Mouse (Mus musculus) heart, embryonic 16.5 days (tissue): ENCODE measurements at regions not wholly inside any gene's neighbourhood (a gene's known extent, or its start where the extent isn't known, plus 50 kb on each side); places are given as distances from the start of the nearest gene placed in this dataset.

ENCODE experiments used
- ATAC-seq: fragments of 200-750 bp; cut with Nextera tagmentation; replicated peaks from 2 replicates; pipeline ENCODE4 v1.8.0; 2017; ENCODE audit warnings: moderate number of reproducible peaks; ENCODE audit not compliant: insufficient read depth, low FRiP score; ENCODE audit errors: extremely low read depth
- H3K27ac ChIP-seq: fragments of 300-500 bp; sonication (generic); 2 replicates; pipeline ENCODE4 v1.5.1; 2014; ENCODE audit warnings: mild to moderate bottlenecking, low read length, control low read depth, moderate library complexity
- H3K27me3 ChIP-seq: fragments of 300-500 bp; sonication (generic); 2 replicates; pipeline ENCODE4 v1.6.1; 2014; ENCODE audit warnings: low read length, mixed read lengths; ENCODE audit not compliant: control insufficient read depth, insufficient read depth
- H3K36me3 ChIP-seq: fragments of 300-500 bp; sonication (generic); 2 replicates; pipeline ENCODE4 v1.6.1; 2014; ENCODE audit not compliant: control insufficient read depth, insufficient read depth
- H3K4me1 ChIP-seq: fragments of 300-500 bp; sonication (generic); 2 replicates; pipeline ENCODE4 v1.6.1; 2014; ENCODE audit warnings: low read length, mixed read lengths; ENCODE audit not compliant: control insufficient read depth, insufficient read depth
- H3K4me2 ChIP-seq: fragments of 300-500 bp; sonication (generic); 2 replicates; pipeline ENCODE4 v1.6.1; 2014; ENCODE audit warnings: low read depth, mild to moderate bottlenecking, control low read depth, low read length
- H3K4me3 ChIP-seq: fragments of 300-500 bp; sonication (generic); 2 replicates; pipeline ENCODE4 v1.5.1; 2014; ENCODE audit warnings: mild to moderate bottlenecking, control low read depth, low read length
- H3K9ac ChIP-seq: fragments of 300-500 bp; sonication (generic); 2 replicates; pipeline ENCODE4 v1.6.1; 2014; ENCODE audit warnings: low read length, control low read depth
- H3K9me3 ChIP-seq: fragments of 300-500 bp; sonication (generic); replicated peaks from 2 replicates; pipeline ENCODE4 v1.6.1; 2016; ENCODE audit warnings: low read length; ENCODE audit not compliant: control insufficient read depth
- WGBS: fragments of 180-500 bp; shearing (Covaris S2); extraction: QIAGEN DNeasy Blood & Tissue Kit; methylation state at CpG from one replicate; pipeline ENCODE4 v1.1.7; 2014; 5-methylcytosine and 5-hydroxymethylcytosine counted together

GRCm38 (mm10) chr14:99493197-99493596 lies 194.7 kb downstream of the Klf5 start:
- 74% methylated on average over 4 of the region's 4 CpGs for WGBS
- ATAC-seq = no peak

GRCm38 (mm10) chr14:99493659-99494058 lies 195.2 kb downstream of the Klf5 start:
- H3K4me2 ChIP-seq = no peak overlapping the region
- no peaks in the 10 kb centered on the region for H3K27me3 ChIP-seq
- no peak overlapping the region for H3K27ac ChIP-seq
- no peak for ATAC-seq
- no peaks in the 10 kb centered on the region; the same call in 1 of the 2 replicates for H3K4me1 ChIP-seq
- no peak overlapping the region for H3K9ac ChIP-seq
- WGBS = 90% methylated on average over 6 of the region's 6 CpGs
- no peak overlapping the region for H3K4me3 ChIP-seq
- H3K9me3 ChIP-seq = no peaks in the 10 kb centered on the region
- H3K36me3 ChIP-seq = no peaks in the 10 kb centered on the region

More at GRCm38 (mm10) chr14:99493197-99493596, 194.7 kb downstream of the Klf5 start:
- Histone ChIP-seq H3K27ac (no peak overlapping the region), H3K4me3 (no peak overlapping the region), H3K9me3 (no peaks in the 10 kb centered on the region), H3K27me3 (no peaks in the 10 kb centered on the region), H3K4me1 (no peaks in the 10 kb centered on the region; the same call in 1 of the 2 replicates), H3K4me2 (no peak overlapping the region), H3K36me3 (no peaks in the 10 kb centered on the region), H3K9ac (no peak overlapping the region)

- Histone ChIP-seq H3K4me1 (peaks cover 3% of the 10 kb centered on the region; the same call in 1 of the 2 replicates), H3K4me2 (no peak overlapping the region), H3K9me3 (no peaks in the 10 kb centered on the region; the same call in 1 of the 2 replicates), H3K36me3 (no peaks in the 10 kb centered on the region), H3K9ac (no peak overlapping the region), H3K4me3 (no peak overlapping the region), H3K27ac (no peak overlapping the region), H3K27me3 (no peaks in the 10 kb centered on the region)
- ATAC-seq = no peak
- 60% methylated on average over 7 of the region's 7 CpGs for WGBS
These were observed 201.2 kb downstream of the Klf5 start for GRCm38 (mm10) chr14:99499502-99500266.

- H3K4me3 ChIP-seq = no peak overlapping the region
- no peak for ATAC-seq
- H3K27ac ChIP-seq = no peak overlapping the region
- H3K9ac ChIP-seq = no peak overlapping the region
- no peaks in the 10 kb centered on the region; the same call in 1 of the 2 replicates for H3K9me3 ChIP-seq
- no peaks in the 10 kb centered on the region; the same call in 1 of the 2 replicates for H3K4me1 ChIP-seq
- no peak overlapping the region for H3K4me2 ChIP-seq
- no peaks in the 10 kb centered on the region for H3K36me3 ChIP-seq
- WGBS = 55% methylated on average over 4 of the region's 4 CpGs
- no peaks in the 10 kb centered on the region for H3K27me3 ChIP-seq
These were observed 206.4 kb downstream of the Klf5 start for GRCm38 (mm10) chr14:99504909-99505308.

- no peak for ATAC-seq
These were observed 211.4 kb downstream of the Klf5 start for GRCm38 (mm10) chr14:99509696-99510536.

GRCm38 (mm10) chr14:99515474-99515873 lies 217.0 kb downstream of the Klf5 start:
- H3K4me3 ChIP-seq = no peak overlapping the region
- no peak overlapping the region for H3K9ac ChIP-seq
- no peak overlapping the region for H3K4me2 ChIP-seq
- 71% methylated on average over 1 of the region's 1 CpGs for WGBS
- ATAC-seq = no peak
- H3K27me3 ChIP-seq = no peaks in the 10 kb centered on the region
- H3K4me1 ChIP-seq = no peaks in the 10 kb centered on the region
- H3K9me3 ChIP-seq = no peaks in the 10 kb centered on the region
- no peak overlapping the region for H3K27ac ChIP-seq
- no peaks in the 10 kb centered on the region for H3K36me3 ChIP-seq

More at GRCm38 (mm10) chr14:99509696-99510536, 211.4 kb downstream of the Klf5 start:
- Histone ChIP-seq H3K4me2 (no peak overlapping the region), H3K36me3 (no peaks in the 10 kb centered on the region), H3K27me3 (no peaks in the 10 kb centered on the region), H3K4me1 (no peaks in the 10 kb centered on the region), H3K27ac (no peak overlapping the region), H3K9me3 (no peaks in the 10 kb centered on the region), H3K4me3 (no peak overlapping the region), H3K9ac (no peak overlapping the region)
- 46% methylated on average over 3 of the region's 3 CpGs for WGBS

GRCm38 (mm10) chr14:99516703-99517102 lies 218.2 kb downstream of the Klf5 start:
- WGBS = 78% methylated on average over 6 of the region's 6 CpGs
- H3K4me2 ChIP-seq = no peak overlapping the region
- ATAC-seq = no peak
- H3K9ac ChIP-seq = no peak overlapping the region
- H3K27me3 ChIP-seq = no peaks in the 10 kb centered on the region
- no peaks in the 10 kb centered on the region for H3K9me3 ChIP-seq
- no peak overlapping the region for H3K27ac ChIP-seq
- no peak overlapping the region for H3K4me3 ChIP-seq
- H3K4me1 ChIP-seq = no peaks in the 10 kb centered on the region
- no peaks in the 10 kb centered on the region for H3K36me3 ChIP-seq

- no peak overlapping the region for H3K4me2 ChIP-seq
- no peak overlapping the region for H3K4me3 ChIP-seq
- H3K9ac ChIP-seq = no peak overlapping the region
- no peak for ATAC-seq
- H3K27me3 ChIP-seq = no peaks in the 10 kb centered on the region
- no peaks in the 10 kb centered on the region for H3K4me1 ChIP-seq
- no peaks in the 10 kb centered on the region for H3K36me3 ChIP-seq
- 82% methylated on average over 6 of the region's 6 CpGs for WGBS
- H3K9me3 ChIP-seq = no peaks in the 10 kb centered on the region
- no peak overlapping the region for H3K27ac ChIP-seq
These were observed 221.9 kb downstream of the Klf5 start for GRCm38 (mm10) chr14:99520343-99520742.
